Mouse (Mus musculus) kidney, adult 18-20 months (tissue): ENCODE data around the gene 2410131K14Rik.

Source experiments
- DNase-seq: peaks from one replicate; pipeline ENCODE4 v3.0.0; 2021

The 2410131K14Rik gene

GRCm38 (mm10) chr5:118262418-118262817, 17.4 kb downstream of the 2410131K14Rik start:
- DNase-seq = no peak

- no peak for DNase-seq
Measured at GRCm38 (mm10) chr5:118264279-118264678, 19.3 kb downstream of the 2410131K14Rik start.

- no peak for DNase-seq
Measured at GRCm38 (mm10) chr5:118265366-118265765, 20.3 kb downstream of the 2410131K14Rik start.

GRCm38 (mm10) chr5:118266309-118266708, 21.3 kb downstream of the 2410131K14Rik start:
- no peak for DNase-seq

GRCm38 (mm10) chr5:118268987-118269386, 24.0 kb downstream of the 2410131K14Rik start:
- DNase-seq = peak; percentile 88

- DNase-seq = no peak
Measured at GRCm38 (mm10) chr5:118271449-118272110, 26.6 kb downstream of the 2410131K14Rik start.

GRCm38 (mm10) chr5:118273446-118273845, 28.4 kb downstream of the 2410131K14Rik start:
- no peak for DNase-seq

- DNase-seq = no peak
Measured at GRCm38 (mm10) chr5:118274546-118274945, 29.5 kb downstream of the 2410131K14Rik start.

GRCm38 (mm10) chr5:118276281-118276680, 31.3 kb downstream of the 2410131K14Rik start:
- DNase-seq = no peak

- no peak for DNase-seq
Measured at GRCm38 (mm10) chr5:118276711-118277110, 31.7 kb downstream of the 2410131K14Rik start.

- no peak for DNase-seq
Measured at GRCm38 (mm10) chr5:118277741-118278495, 32.9 kb downstream of the 2410131K14Rik start.

GRCm38 (mm10) chr5:118291453-118291852, 46.4 kb downstream of the 2410131K14Rik start:
- no peak for DNase-seq

- no peak for DNase-seq
Measured at GRCm38 (mm10) chr5:118292476-118292875, 47.4 kb downstream of the 2410131K14Rik start.

- peak; percentile 87 for DNase-seq
Measured at GRCm38 (mm10) chr5:118294086-118294864, 49.2 kb downstream of the 2410131K14Rik start.

- no peak for DNase-seq
Measured at GRCm38 (mm10) chr5:118294865-118295258, 49.8 kb downstream of the 2410131K14Rik start.

GRCm38 (mm10) chr5:118297338-118297746, 52.3 kb downstream of the 2410131K14Rik start:
- DNase-seq = peak; percentile 32

GRCm38 (mm10) chr5:118299720-118300400, 54.8 kb downstream of the 2410131K14Rik start:
- no peak for DNase-seq

- DNase-seq = peak; percentile 19
Measured at GRCm38 (mm10) chr5:118302466-118303155, 57.6 kb downstream of the 2410131K14Rik start.

- no peak for DNase-seq
Measured at GRCm38 (mm10) chr5:118304970-118305618, 60.1 kb downstream of the 2410131K14Rik start.

GRCm38 (mm10) chr5:118310389-118310788, 65.4 kb downstream of the 2410131K14Rik start:
- no peak for DNase-seq

- no peak for DNase-seq
Measured at GRCm38 (mm10) chr5:118311251-118311650, 66.2 kb downstream of the 2410131K14Rik start.

GRCm38 (mm10) chr5:118313766-118314165, 68.7 kb downstream of the 2410131K14Rik start:
- no peak for DNase-seq
